Mouse (Mus musculus): ENCODE measurements around the gene Lysmd4. TPM values are rescaled to one million over a fixed set of nuclear protein-coding genes. Genes with fewer than 3 reads are reported as not detected.

Lysmd4 gene
- total and polyA plus RNA-seq, 2 experiments from 2014 or later: 33.2 to 42.2 TPM

DNA sequence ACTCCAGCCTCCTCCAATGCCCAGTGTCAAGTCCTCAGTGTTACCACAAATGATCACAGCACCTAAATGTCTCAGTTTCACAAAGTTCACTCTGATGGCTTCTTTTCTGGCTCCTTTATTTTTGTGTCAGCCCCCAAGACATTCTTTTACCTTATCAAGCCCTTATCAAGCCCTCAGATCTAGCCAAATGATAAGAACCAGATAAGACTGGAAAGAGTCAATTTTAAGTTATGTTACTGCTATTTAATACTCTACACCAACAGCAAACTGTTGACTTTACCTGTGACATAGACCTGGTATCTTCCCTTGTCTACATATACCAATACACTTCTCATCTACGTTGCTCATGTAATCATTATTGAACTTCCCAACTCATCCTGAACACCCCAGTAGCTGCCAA lies 74.1 kb downstream of the Lysmd4 start:
- Histone ChIP-seq H3K9me3 (ENCODE audit: low read length) (no peaks in the 10 kb centered on the region), H3K27me3 (ENCODE audit: insufficient read depth, low read length) (no peaks in the 10 kb centered on the region), H3K4me1 (ENCODE audit: insufficient read depth, low read length) (no peaks in the 10 kb centered on the region), H3K4me2 (ENCODE audit: low read depth, low read length, poor library complexity, severe bottlenecking) (no peak overlapping the region), H3K27ac (ENCODE audit: low read depth, low read length) (no peak overlapping the region), H3K36me3 (ENCODE audit: insufficient read depth, low read length) (no peaks in the 10 kb centered on the region), H3K9ac (replicated peaks; ENCODE audit: low read length, poor library complexity, severe bottlenecking) (no peak overlapping the region), H3K4me3 (ENCODE audit: low read depth, low read length) (no peak overlapping the region)
- ATAC-seq (ENCODE audit: low FRiP score) (no peak), DNase-seq (ENCODE audit: low spot score) (no peak)
- 94% methylated on average over 1 of the region's 1 CpGs for WGBS
- no peak for TF ChIP-seq CTCF (IDR thresholded peaks at IDR 0.05)

DNA sequence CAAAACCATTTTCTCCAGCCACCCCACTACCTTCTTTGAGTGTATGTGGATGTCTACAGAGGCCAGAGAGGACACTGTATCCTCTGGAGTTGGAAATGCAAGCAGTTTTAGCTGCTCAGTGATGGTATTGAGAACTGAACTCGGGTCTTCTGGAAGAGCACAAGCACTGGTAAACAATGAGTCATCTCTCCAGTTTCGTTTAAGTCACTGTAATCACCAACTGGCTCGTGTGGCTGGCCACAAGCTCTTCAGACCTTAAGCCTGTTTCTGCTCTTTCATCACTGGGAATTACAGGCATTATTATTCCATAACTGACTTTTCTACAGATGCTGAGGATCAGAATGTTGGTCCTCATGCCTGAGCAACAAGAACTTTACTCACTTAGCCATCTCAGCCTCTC lies 82.6 kb downstream of the Lysmd4 start:
- no peak for DNase-seq (ENCODE audit: low spot score)
- TF ChIP-seq CTCF (IDR thresholded peaks at IDR 0.05): no peak
- ATAC-seq (ENCODE audit: low FRiP score): no peak
- 91% methylated on average over 3 of the region's 3 CpGs for WGBS
- Histone ChIP-seq H3K4me1 (ENCODE audit: insufficient read depth, low read length) (no peaks in the 10 kb centered on the region), H3K9ac (replicated peaks; ENCODE audit: low read length, poor library complexity, severe bottlenecking) (no peak overlapping the region), H3K27me3 (ENCODE audit: insufficient read depth, low read length) (no peaks in the 10 kb centered on the region), H3K36me3 (ENCODE audit: insufficient read depth, low read length) (no peaks in the 10 kb centered on the region), H3K4me3 (ENCODE audit: low read depth, low read length) (no peak overlapping the region), H3K27ac (ENCODE audit: low read depth, low read length) (no peak overlapping the region), H3K4me2 (ENCODE audit: low read depth, low read length, poor library complexity, severe bottlenecking) (no peak overlapping the region), H3K9me3 (ENCODE audit: low read length) (no peaks in the 10 kb centered on the region)

DNA sequence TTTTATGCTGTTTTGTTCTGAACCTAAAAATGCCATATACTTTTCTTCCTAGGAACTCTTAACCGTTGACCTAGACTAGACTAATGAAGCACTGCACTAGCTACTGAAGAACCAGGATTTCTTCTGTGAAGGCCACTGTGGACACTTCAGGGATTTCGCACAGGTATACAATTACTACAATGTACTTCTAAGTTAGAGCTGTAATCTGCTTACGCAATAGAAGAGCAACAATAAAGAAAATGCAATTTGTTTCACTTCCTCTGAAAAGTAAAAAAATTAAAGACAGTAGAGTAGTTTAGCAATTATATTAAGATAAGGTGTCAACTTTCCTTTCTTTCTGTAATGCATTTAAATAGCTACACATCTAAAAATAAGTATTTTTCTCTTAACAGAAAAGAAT lies 84.7 kb downstream of the Lysmd4 start:
- 87% methylated on average over 3 of the region's 3 CpGs for WGBS
- DNase-seq (ENCODE audit: low spot score) (no peak), ATAC-seq (ENCODE audit: low FRiP score) (no peak)
- Histone ChIP-seq H3K4me1 (ENCODE audit: insufficient read depth, low read length) (no peaks in the 10 kb centered on the region), H3K4me2 (ENCODE audit: low read depth, low read length, poor library complexity, severe bottlenecking) (no peak overlapping the region), H3K9ac (replicated peaks; ENCODE audit: low read length, poor library complexity, severe bottlenecking) (no peak overlapping the region), H3K27me3 (ENCODE audit: insufficient read depth, low read length) (no peaks in the 10 kb centered on the region), H3K4me3 (ENCODE audit: low read depth, low read length) (no peak overlapping the region), H3K36me3 (ENCODE audit: insufficient read depth, low read length) (no peaks in the 10 kb centered on the region), H3K9me3 (ENCODE audit: low read length) (no peaks in the 10 kb centered on the region), H3K27ac (ENCODE audit: low read depth, low read length) (no peak overlapping the region)
- TF ChIP-seq CTCF (IDR thresholded peaks at IDR 0.05): no peak

DNA sequence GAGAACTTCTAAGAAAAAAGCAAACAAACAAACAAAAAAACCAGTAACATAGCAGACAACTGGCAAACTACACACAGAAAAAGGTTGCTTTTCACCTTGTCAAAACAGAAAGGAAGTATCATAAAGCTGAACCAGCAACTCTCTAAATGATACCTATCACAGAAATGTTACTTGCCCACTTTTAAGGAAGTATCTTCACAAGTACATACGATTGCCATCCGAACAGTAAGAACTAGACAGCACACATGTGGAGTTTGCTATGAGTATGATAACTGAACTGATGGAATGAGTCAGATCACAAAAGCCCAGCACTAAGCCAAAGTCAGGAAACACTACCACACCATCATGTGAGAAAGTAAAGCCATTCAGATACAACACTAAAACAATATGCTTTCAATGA lies 85.8 kb downstream of the Lysmd4 start:
- no peak for TF ChIP-seq CTCF (IDR thresholded peaks at IDR 0.05)
- WGBS: 88% methylated on average over 2 of the region's 2 CpGs
- no peaks in the 10 kb centered on the region for H3K4me1 ChIP-seq (ENCODE audit: insufficient read depth, low read length)

DNA sequence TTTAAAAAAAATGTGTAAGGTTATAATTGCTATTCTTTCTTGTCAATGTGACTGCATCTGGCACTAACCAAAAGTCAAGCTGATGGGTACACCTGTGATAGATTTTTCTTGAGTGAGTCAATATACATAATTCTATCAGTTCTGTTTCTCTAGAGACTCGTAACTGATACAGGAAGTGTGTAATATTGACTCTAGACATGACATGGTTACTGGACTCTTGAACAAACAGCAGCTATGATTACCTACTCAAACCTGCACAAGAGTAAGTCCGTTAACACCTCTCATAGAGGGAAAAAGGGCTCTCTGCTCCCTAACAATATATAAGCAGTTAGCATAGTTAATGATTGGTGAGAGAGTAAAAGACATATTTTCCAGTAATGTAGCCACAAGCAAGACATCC lies 87.8 kb downstream of the Lysmd4 start:
- no peak overlapping the region for H3K27ac ChIP-seq (ENCODE audit: low read depth, low read length)
- ATAC-seq (ENCODE audit: low FRiP score): no peak
- H3K9me3 ChIP-seq (ENCODE audit: low read length): no peaks in the 10 kb centered on the region
- no peak overlapping the region for H3K9ac ChIP-seq (replicated peaks; ENCODE audit: low read length, poor library complexity, severe bottlenecking)
- H3K4me3 ChIP-seq (ENCODE audit: low read depth, low read length): no peak overlapping the region
- no peak overlapping the region for H3K4me2 ChIP-seq (ENCODE audit: low read depth, low read length, poor library complexity, severe bottlenecking)
- 94% methylated on average over 2 of the region's 2 CpGs for WGBS
- DNase-seq (ENCODE audit: low spot score): no peak
- H3K4me1 ChIP-seq (ENCODE audit: insufficient read depth, low read length): no peaks in the 10 kb centered on the region
- no peaks in the 10 kb centered on the region for H3K27me3 ChIP-seq (ENCODE audit: insufficient read depth, low read length)
- no peak for TF ChIP-seq CTCF (IDR thresholded peaks at IDR 0.05)
- no peaks in the 10 kb centered on the region for H3K36me3 ChIP-seq (ENCODE audit: insufficient read depth, low read length)

More for the DNA sequence above, 85.8 kb downstream of the Lysmd4 start:
- Histone ChIP-seq H3K9ac (replicated peaks; ENCODE audit: low read length, poor library complexity, severe bottlenecking) (no peak overlapping the region), H3K4me2 (ENCODE audit: low read depth, low read length, poor library complexity, severe bottlenecking) (no peak overlapping the region), H3K27ac (ENCODE audit: low read depth, low read length) (no peak overlapping the region), H3K9me3 (ENCODE audit: low read length) (no peaks in the 10 kb centered on the region), H3K27me3 (ENCODE audit: insufficient read depth, low read length) (no peaks in the 10 kb centered on the region), H3K36me3 (ENCODE audit: insufficient read depth, low read length) (no peaks in the 10 kb centered on the region), H3K4me3 (ENCODE audit: low read depth, low read length) (no peak overlapping the region)
- no peak for ATAC-seq (ENCODE audit: low FRiP score)
- no peak for DNase-seq (ENCODE audit: low spot score)

DNA sequence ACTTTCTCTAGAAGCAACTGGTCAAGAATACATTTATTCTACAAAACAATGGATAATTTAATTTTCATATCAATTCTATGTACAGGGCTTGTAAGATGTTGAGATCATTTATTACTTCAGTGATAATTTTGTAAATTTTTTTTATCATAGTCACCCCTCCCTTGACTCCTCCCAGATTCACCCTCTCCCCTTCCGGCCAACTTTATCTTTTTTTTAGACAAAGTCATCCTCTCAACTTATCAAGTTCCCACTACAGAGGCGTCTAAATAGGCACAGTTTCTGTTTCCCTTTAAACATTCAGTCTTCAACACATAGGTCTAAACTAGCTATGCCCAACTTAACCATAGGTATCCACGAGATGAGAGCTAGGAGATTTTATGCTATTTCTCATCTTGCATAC lies 90.9 kb downstream of the Lysmd4 start:
- no peaks in the 10 kb centered on the region for H3K9me3 ChIP-seq (ENCODE audit: low read length)
- H3K4me2 ChIP-seq (ENCODE audit: low read depth, low read length, poor library complexity, severe bottlenecking): no peak overlapping the region
- no peak overlapping the region for H3K4me3 ChIP-seq (ENCODE audit: low read depth, low read length)
- ATAC-seq (ENCODE audit: low FRiP score) (no peak), DNase-seq (ENCODE audit: low spot score) (no peak)
- no peaks in the 10 kb centered on the region for H3K4me1 ChIP-seq (ENCODE audit: insufficient read depth, low read length)
- TF ChIP-seq CTCF (IDR thresholded peaks at IDR 0.05): no peak
- no peaks in the 10 kb centered on the region for H3K36me3 ChIP-seq (ENCODE audit: insufficient read depth, low read length)
- H3K9ac ChIP-seq (replicated peaks; ENCODE audit: low read length, poor library complexity, severe bottlenecking): no peak overlapping the region
- H3K27me3 ChIP-seq (ENCODE audit: insufficient read depth, low read length): no peaks in the 10 kb centered on the region
- H3K27ac ChIP-seq (ENCODE audit: low read depth, low read length): no peak overlapping the region
- 96% methylated on average over 3 of the region's 3 CpGs for WGBS

DNA sequence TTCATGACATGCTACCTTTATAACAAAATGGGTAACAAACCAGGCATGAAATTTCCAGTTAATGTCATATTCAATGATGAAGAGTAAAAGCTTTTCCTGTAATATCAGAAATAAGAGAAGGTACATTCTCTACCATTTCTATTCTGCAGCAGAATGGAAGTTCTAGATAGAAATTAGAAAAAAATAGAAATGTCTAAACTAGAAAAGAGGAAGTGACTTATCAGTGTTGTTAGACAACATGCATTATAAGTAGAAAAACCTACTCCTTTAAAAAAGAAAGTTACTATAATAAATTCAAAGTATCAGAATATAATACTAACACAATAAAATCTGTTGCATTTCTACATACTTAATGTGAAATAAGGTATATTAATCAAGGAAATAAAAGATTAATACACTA lies 96.4 kb downstream of the Lysmd4 start:
- Histone ChIP-seq H3K9me3 (ENCODE audit: low read length) (no peaks in the 10 kb centered on the region), H3K4me2 (ENCODE audit: low read depth, low read length, poor library complexity, severe bottlenecking) (no peak overlapping the region), H3K36me3 (ENCODE audit: insufficient read depth, low read length) (no peaks in the 10 kb centered on the region), H3K9ac (replicated peaks; ENCODE audit: low read length, poor library complexity, severe bottlenecking) (no peak overlapping the region), H3K27ac (ENCODE audit: low read depth, low read length) (no peak overlapping the region), H3K4me1 (ENCODE audit: insufficient read depth, low read length) (no peaks in the 10 kb centered on the region), H3K4me3 (ENCODE audit: low read depth, low read length) (no peak overlapping the region), H3K27me3 (ENCODE audit: insufficient read depth, low read length) (no peaks in the 10 kb centered on the region)
- DNase-seq (ENCODE audit: low spot score) (no peak), ATAC-seq (ENCODE audit: low FRiP score) (no peak)
- TF ChIP-seq CTCF (IDR thresholded peaks at IDR 0.05): no peak
